Mouse (Mus musculus): ENCODE measurements around the gene Gm20792. TPM values are rescaled to one million over a fixed set of nuclear protein-coding genes. Genes with fewer than 3 reads are reported as not detected.
"Not testable (repeated sequence)": the region's sequence is repeated elsewhere in the genome, so short reads cannot be mapped to it uniquely, and the experiment has no call there.

Gm20792 gene
- not detected in 2 replicates for polyA plus RNA-seq (2014; fragmentation: Nextera tagmentation; extraction: Ambion mirVana)

- not testable (repeated sequence) for DNase-seq; ATAC-seq (ENCODE audit: insufficient read depth); H3K9ac ChIP-seq; H3K27me3 ChIP-seq (ENCODE audit: insufficient read depth, low read length); H3K4me1 ChIP-seq (ENCODE audit: insufficient read depth); H3K36me3 ChIP-seq (ENCODE audit: insufficient read depth); H3K27ac ChIP-seq (ENCODE audit: low read depth); H3K4me3 ChIP-seq (ENCODE audit: low read depth, low read length); H3K4me2 ChIP-seq; H3K9me3 ChIP-seq (ENCODE audit: low read depth, low read length)
- no CpG with 5 or more reads among the region's 8 CpGs for WGBS
These were observed at the start of gene Gm20792 for GRCm38 (mm10) chrY:48311555-48311954. Gene Gm20792, plus strand, starts transcription at chrY:48311855.
